Mouse (Mus musculus) stomach, postnatal 0 days (tissue): Measurements from ENCODE around the gene Ascc2. TPM values are rescaled to one million over a fixed set of nuclear protein-coding genes. Genes with fewer than 3 reads are reported as not detected.

Experiments
- ATAC-seq: fragments of 200-750 bp; cut with Nextera tagmentation; 2 replicates; pipeline ENCODE4 v1.8.0; 2017; ENCODE audit not compliant: low FRiP score, low TSS enrichment
- DNase-seq: peaks from one replicate; pipeline ENCODE4 v3.0.0-alpha.2; 2016; ENCODE audit warnings: low spot score
- H3K27ac ChIP-seq: fragments of 300-500 bp; sonication (generic); replicated peaks from 2 replicates; pipeline ENCODE4 v1.5.1; 2014; ENCODE audit warnings: mild to moderate bottlenecking, control low read depth
- H3K27me3 ChIP-seq: fragments of 300-500 bp; sonication (generic); 2 replicates; pipeline ENCODE4 v1.6.1; 2014; ENCODE audit warnings: low read length; ENCODE audit not compliant: control insufficient read depth, insufficient read depth
- H3K36me3 ChIP-seq: fragments of 300-500 bp; sonication (generic); 2 replicates; pipeline ENCODE4 v1.6.1; 2014; ENCODE audit warnings: low read length, mixed read lengths; ENCODE audit not compliant: control insufficient read depth, insufficient read depth
- H3K4me1 ChIP-seq: fragments of 300-500 bp; sonication (generic); replicated peaks from 2 replicates; pipeline ENCODE4 v1.6.1; 2014; ENCODE audit warnings: antibody characterized with exemption; ENCODE audit not compliant: control insufficient read depth, insufficient read depth
- H3K4me2 ChIP-seq: fragments of 300-500 bp; sonication (generic); replicated peaks from 2 replicates; pipeline ENCODE4 v1.6.1; 2014; ENCODE audit warnings: low read depth, mild to moderate bottlenecking, control low read depth, moderate library complexity
- H3K4me3 ChIP-seq: fragments of 300-500 bp; sonication (generic); 2 replicates; pipeline ENCODE4 v1.5.1; 2014; ENCODE audit warnings: low read depth, low read length, control low read depth
- H3K9ac ChIP-seq: fragments of 300-500 bp; sonication (generic); 2 replicates; pipeline ENCODE4 v1.6.1; 2014; ENCODE audit warnings: mild to moderate bottlenecking, low read length, control low read depth, mixed read lengths
- H3K9me3 ChIP-seq: fragments of 300-500 bp; sonication (generic); 2 replicates; pipeline ENCODE4 v1.6.1; 2016; ENCODE audit warnings: low read length; ENCODE audit not compliant: control insufficient read depth
- CTCF ChIP-seq: IDR thresholded peaks from 2 replicates; pipeline ENCODE4 v1.5.1; 2016; ENCODE audit warnings: antibody characterized with exemption, low read depth, mild to moderate bottlenecking, moderate library complexity
- EP300 ChIP-seq: optimal IDR thresholded peaks from 2 replicates; pipeline ENCODE3; 2016; ENCODE audit warnings: antibody characterized with exemption
- WGBS: fragments of 180-500 bp; shearing (Covaris S2); extraction: QIAGEN DNeasy Blood & Tissue Kit; methylation state at CpG from one replicate; pipeline ENCODE4 v1.1.7; 2014; 5-methylcytosine and 5-hydroxymethylcytosine counted together
- polyA plus RNA-seq: library from polyadenylated mRNA; unstranded; fragments of >200 nt; fragmentation: Nextera tagmentation; extraction: Ambion mirVana; gene quantifications from 2 replicates; pipeline ENCODE4 v1.2.1, GENCODE M21; 2015

The Ascc2 gene
- 20.2 and 21.4 TPM in 2 replicates for polyA plus RNA-seq

- Histone ChIP-seq H3K36me3 (0 out of 2 replicates have a peak, but pooled peaks cover 2% of the 10 kb centered on the region), H3K9ac (peak within 1 kb of the TSS; percentile 80), H3K4me2 (peak within 1 kb of the TSS; percentile 80), H3K27ac (peak within 1 kb of the TSS; percentile 94), H3K4me1 (peaks cover 3% of the 10 kb centered on the region; the same call in 1 of the 2 replicates), H3K27me3 (no peaks in the 10 kb centered on the region), H3K4me3 (peak within 1 kb of the TSS; percentile 78), H3K9me3 (no peaks in the 10 kb centered on the region)
- DNase-seq (peak; percentile 99), ATAC-seq (peak; percentile 93)
- WGBS: under 1% methylated on average over 35 of the region's 35 CpGs
- TF ChIP-seq EP300 (no peak), CTCF (peak; percentile 42)
These were observed at the start of gene Ascc2 for GRCm38 (mm10) chr11:4637534-4638234. Gene Ascc2 (plus strand): TSS chr11:4637747.

- Histone ChIP-seq H3K4me1 (peaks cover 3% of the 10 kb centered on the region; the same call in 1 of the 2 replicates), H3K36me3 (no peaks in the 10 kb centered on the region), H3K4me3 (no peak overlapping the region), H3K27ac (no peak overlapping the region), H3K9ac (no peak overlapping the region), H3K4me2 (no peak overlapping the region), H3K27me3 (no peaks in the 10 kb centered on the region), H3K9me3 (no peaks in the 10 kb centered on the region)
- no peak for ATAC-seq
- no peak for TF ChIP-seq CTCF
- no peak for TF ChIP-seq EP300
- WGBS: 74% methylated on average over 4 of the region's 4 CpGs
- DNase-seq: no peak
These were observed 45.7 kb upstream of the Ascc2 start for GRCm38 (mm10) chr11:4591811-4592210.

GRCm38 (mm10) chr11:4593491-4593848 is 44.1 kb upstream of the Ascc2 start:
- no peak overlapping the region for H3K27ac ChIP-seq
- WGBS: 13% methylated on average over 5 of the region's 5 CpGs
- H3K27me3 ChIP-seq: no peaks in the 10 kb centered on the region
- DNase-seq (no peak), ATAC-seq (no peak)
- no peaks in the 10 kb centered on the region for H3K9me3 ChIP-seq
- peaks cover 3% of the 10 kb centered on the region; the same call in 1 of the 2 replicates for H3K4me1 ChIP-seq
- no peaks in the 10 kb centered on the region for H3K36me3 ChIP-seq
- H3K9ac ChIP-seq: no peak overlapping the region; the same call in 1 of the 2 replicates
- peak overlapping the region; percentile 100 for H3K4me3 ChIP-seq
- TF ChIP-seq CTCF (no peak), EP300 (no peak)
- peak overlapping the region; percentile 61 for H3K4me2 ChIP-seq

- Histone ChIP-seq H3K9ac (peak overlapping the region; percentile 98), H3K27me3 (no peaks in the 10 kb centered on the region), H3K27ac (peak overlapping the region; percentile 96), H3K4me2 (peak overlapping the region; percentile 61), H3K4me3 (peak overlapping the region; percentile 100), H3K36me3 (no peaks in the 10 kb centered on the region), H3K4me1 (peaks cover 3% of the 10 kb centered on the region; the same call in 1 of the 2 replicates), H3K9me3 (no peaks in the 10 kb centered on the region)
- DNase-seq (no peak), ATAC-seq (peak; percentile 87)
- TF ChIP-seq EP300 (no peak), CTCF (peak; percentile 49)
- under 1% methylated on average over 44 of the region's 45 CpGs for WGBS
These were observed 43.5 kb upstream of the Ascc2 start for GRCm38 (mm10) chr11:4593849-4594607.

GRCm38 (mm10) chr11:4594608-4595500 is 42.7 kb upstream of the Ascc2 start, which contains the start of gene Mtmr3:
Gene Mtmr3 (minus strand): TSS chr11:4594863.
- 4% methylated on average over 42 of the region's 53 CpGs for WGBS
- DNase-seq (peak; percentile 99), ATAC-seq (peak; percentile 96)
- peaks cover 3% of the 10 kb centered on the region; the same call in 1 of the 2 replicates for H3K4me1 ChIP-seq
- no peak for TF ChIP-seq EP300
- no peak for TF ChIP-seq CTCF
- H3K36me3 ChIP-seq: no peaks in the 10 kb centered on the region
- H3K9me3 ChIP-seq: no peaks in the 10 kb centered on the region
- peak within 1 kb of the TSS; percentile 61 for H3K4me2 ChIP-seq
- peak within 1 kb of the TSS; percentile 98 for H3K9ac ChIP-seq
- no peaks in the 10 kb centered on the region for H3K27me3 ChIP-seq
- peak within 1 kb of the TSS; percentile 100 for H3K4me3 ChIP-seq
- H3K27ac ChIP-seq: peak within 1 kb of the TSS; percentile 96
